Mouse (Mus musculus): ENCODE data around the gene Bsn. TPM values are rescaled to one million over a fixed set of nuclear protein-coding genes. Genes with fewer than 3 reads are reported as not detected.

The Bsn gene
- polyA plus RNA-seq, 1 experiment from 2014 or later: 0.25 TPM

DNA sequence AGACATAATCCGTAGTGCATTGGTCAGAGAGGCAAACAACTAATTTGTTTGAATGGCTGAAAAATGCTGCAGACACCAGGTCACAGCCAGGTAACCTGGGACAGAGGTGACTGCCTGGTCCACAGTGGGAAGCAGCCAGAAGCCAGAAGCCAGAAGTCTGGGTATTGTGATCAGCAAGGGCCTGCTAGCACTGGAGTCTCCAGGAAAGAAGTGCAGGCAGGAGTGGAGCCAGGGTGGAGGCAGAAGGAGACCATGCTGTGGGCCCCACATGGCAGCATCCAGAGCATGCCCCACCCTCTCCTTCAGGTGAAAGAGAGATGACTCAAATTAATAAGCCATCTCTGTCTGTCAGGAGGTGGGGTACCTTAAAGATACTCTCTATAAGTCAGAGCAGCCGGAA is 46.7 kb downstream of the Bsn start:
- DNase-seq (ENCODE audit: low spot score): no peak
- H3K4me2 ChIP-seq (ENCODE audit: low read length): no peak overlapping the region
- H3K9me3 ChIP-seq (replicated peaks; ENCODE audit: low read length): no peaks in the 10 kb centered on the region
- TF ChIP-seq CTCF (IDR thresholded peaks at IDR 0.05; ENCODE audit: low read depth): no peak
- ATAC-seq (replicated peaks; ENCODE audit: low FRiP score, low read depth): no peak
- H3K4me1 ChIP-seq (replicated peaks; ENCODE audit: insufficient read depth, low read length): no peaks in the 10 kb centered on the region
- no peaks in the 10 kb centered on the region for H3K36me3 ChIP-seq (ENCODE audit: insufficient read depth, low read length)
- H3K9ac ChIP-seq (ENCODE audit: low read depth, low read length): no peak overlapping the region
- no peaks in the 10 kb centered on the region for H3K27me3 ChIP-seq (ENCODE audit: insufficient read depth, low read length)
- 85% methylated on average over 2 of the region's 2 CpGs for WGBS
- H3K27ac ChIP-seq: no peak overlapping the region
- H3K4me3 ChIP-seq (replicated peaks; ENCODE audit: low read depth, low read length): no peak overlapping the region

GRCm38 (mm10) chr9:108141387-108141786 is 48.8 kb downstream of the Bsn start:
- no peak overlapping the region for H3K27ac ChIP-seq
- TF ChIP-seq CTCF (IDR thresholded peaks at IDR 0.05; ENCODE audit: low read depth): no peak
- H3K9ac ChIP-seq (ENCODE audit: low read depth, low read length): no peak overlapping the region
- no peaks in the 10 kb centered on the region for H3K9me3 ChIP-seq (replicated peaks; ENCODE audit: low read length)
- no peaks in the 10 kb centered on the region for H3K36me3 ChIP-seq (ENCODE audit: insufficient read depth, low read length)
- no peak overlapping the region for H3K4me3 ChIP-seq (replicated peaks; ENCODE audit: low read depth, low read length)
- no peak for DNase-seq (ENCODE audit: low spot score)
- no peaks in the 10 kb centered on the region for H3K4me1 ChIP-seq (replicated peaks; ENCODE audit: insufficient read depth, low read length)
- ATAC-seq (replicated peaks; ENCODE audit: low FRiP score, low read depth): no peak
- no peaks in the 10 kb centered on the region for H3K27me3 ChIP-seq (ENCODE audit: insufficient read depth, low read length)
- no peak overlapping the region for H3K4me2 ChIP-seq (ENCODE audit: low read length)
- 87% methylated on average over 10 of the region's 10 CpGs for WGBS

DNA sequence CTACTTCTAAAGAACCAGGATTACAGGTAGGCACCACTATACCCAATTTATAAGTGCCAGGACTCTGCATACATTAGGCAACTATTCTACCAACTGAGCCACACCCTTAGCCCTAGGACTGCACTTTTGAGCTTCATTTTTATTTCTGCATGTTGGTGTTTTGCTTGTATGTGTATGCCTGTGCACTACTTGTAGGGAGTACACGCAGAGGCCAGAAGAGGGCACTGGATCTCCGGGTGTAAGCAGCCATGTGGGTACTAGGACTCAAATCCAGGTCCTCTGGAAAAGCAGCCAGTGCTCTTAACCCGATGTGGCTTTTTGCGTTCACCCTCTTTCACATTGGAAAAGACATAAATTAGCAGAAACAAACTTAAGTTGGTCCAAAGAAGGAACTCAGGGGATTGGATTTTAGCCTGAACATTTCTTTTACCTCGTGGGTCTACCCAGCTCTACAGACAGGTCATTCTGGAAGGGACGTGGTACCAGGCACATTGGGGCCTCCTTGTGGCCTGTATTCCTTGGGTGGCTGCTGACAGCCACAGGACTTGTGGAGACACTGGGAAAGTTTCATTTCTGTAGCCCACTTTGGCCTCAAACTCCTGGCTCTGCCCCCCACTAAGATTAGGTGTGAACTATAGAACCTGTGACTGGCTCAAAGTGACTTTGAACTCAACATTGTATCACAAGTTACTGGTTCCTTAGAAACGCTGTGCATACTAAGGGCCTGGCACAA is 50.1 kb downstream of the Bsn start:
- Histone ChIP-seq H3K9me3 (replicated peaks; ENCODE audit: low read length) (no peaks in the 10 kb centered on the region), H3K4me2 (ENCODE audit: low read length) (no peak overlapping the region), H3K36me3 (ENCODE audit: insufficient read depth, low read length) (no peaks in the 10 kb centered on the region), H3K27me3 (ENCODE audit: insufficient read depth, low read length) (no peaks in the 10 kb centered on the region), H3K4me1 (replicated peaks; ENCODE audit: insufficient read depth, low read length) (no peaks in the 10 kb centered on the region), H3K4me3 (replicated peaks; ENCODE audit: low read depth, low read length) (no peak overlapping the region), H3K27ac (no peak overlapping the region), H3K9ac (ENCODE audit: low read depth, low read length) (no peak overlapping the region)
- DNase-seq (ENCODE audit: low spot score): no peak
- no peak for ATAC-seq (replicated peaks; ENCODE audit: low FRiP score, low read depth)
- peak; percentile 47 for TF ChIP-seq CTCF (IDR thresholded peaks at IDR 0.05; ENCODE audit: low read depth)
- WGBS: 76% methylated on average over 7 of the region's 7 CpGs

- Histone ChIP-seq H3K9me3 (replicated peaks; ENCODE audit: low read length) (no peaks in the 10 kb centered on the region), H3K4me1 (replicated peaks; ENCODE audit: insufficient read depth, low read length) (no peaks in the 10 kb centered on the region), H3K4me2 (ENCODE audit: low read length) (no peak overlapping the region), H3K9ac (ENCODE audit: low read depth, low read length) (no peak overlapping the region), H3K27ac (no peak overlapping the region), H3K27me3 (ENCODE audit: insufficient read depth, low read length) (no peaks in the 10 kb centered on the region), H3K36me3 (ENCODE audit: insufficient read depth, low read length) (no peaks in the 10 kb centered on the region), H3K4me3 (replicated peaks; ENCODE audit: low read depth, low read length) (no peak overlapping the region)
- WGBS: 87% methylated on average over 17 of the region's 17 CpGs
- ATAC-seq (replicated peaks; ENCODE audit: low FRiP score, low read depth) (no peak), DNase-seq (ENCODE audit: low spot score) (no peak)
- no peak for TF ChIP-seq CTCF (IDR thresholded peaks at IDR 0.05; ENCODE audit: low read depth)
Measured at GRCm38 (mm10) chr9:108139169-108139962, 50.8 kb downstream of the Bsn start.

GRCm38 (mm10) chr9:108138118-108138517 is 52.1 kb downstream of the Bsn start:
- no peak for TF ChIP-seq CTCF (IDR thresholded peaks at IDR 0.05; ENCODE audit: low read depth)
- ATAC-seq (replicated peaks; ENCODE audit: low FRiP score, low read depth): no peak
- 74% methylated on average over 6 of the region's 6 CpGs for WGBS

GRCm38 (mm10) chr9:108137523-108137922 is 52.7 kb downstream of the Bsn start:
- 30% methylated on average over 17 of the region's 17 CpGs for WGBS
- no peaks in the 10 kb centered on the region for H3K9me3 ChIP-seq (replicated peaks; ENCODE audit: low read length)
- no peaks in the 10 kb centered on the region for H3K4me1 ChIP-seq (replicated peaks; ENCODE audit: insufficient read depth, low read length)
- no peak overlapping the region for H3K27ac ChIP-seq
- no peak overlapping the region for H3K4me2 ChIP-seq (ENCODE audit: low read length)
- no peak for TF ChIP-seq CTCF (IDR thresholded peaks at IDR 0.05; ENCODE audit: low read depth)
- H3K27me3 ChIP-seq (ENCODE audit: insufficient read depth, low read length): no peaks in the 10 kb centered on the region
- ATAC-seq (replicated peaks; ENCODE audit: low FRiP score, low read depth) (no peak), DNase-seq (ENCODE audit: low spot score) (no peak)
- no peaks in the 10 kb centered on the region for H3K36me3 ChIP-seq (ENCODE audit: insufficient read depth, low read length)
- no peak overlapping the region for H3K9ac ChIP-seq (ENCODE audit: low read depth, low read length)
- H3K4me3 ChIP-seq (replicated peaks; ENCODE audit: low read depth, low read length): no peak overlapping the region

More at GRCm38 (mm10) chr9:108138118-108138517, 52.1 kb downstream of the Bsn start:
- no peak overlapping the region for H3K9ac ChIP-seq (ENCODE audit: low read depth, low read length)
- no peaks in the 10 kb centered on the region for H3K9me3 ChIP-seq (replicated peaks; ENCODE audit: low read length)
- H3K27ac ChIP-seq: no peak overlapping the region
- H3K4me1 ChIP-seq (replicated peaks; ENCODE audit: insufficient read depth, low read length): no peaks in the 10 kb centered on the region
- DNase-seq (ENCODE audit: low spot score): no peak
- no peaks in the 10 kb centered on the region for H3K27me3 ChIP-seq (ENCODE audit: insufficient read depth, low read length)
- no peaks in the 10 kb centered on the region for H3K36me3 ChIP-seq (ENCODE audit: insufficient read depth, low read length)
- no peak overlapping the region for H3K4me2 ChIP-seq (ENCODE audit: low read length)
- H3K4me3 ChIP-seq (replicated peaks; ENCODE audit: low read depth, low read length): no peak overlapping the region

Data from kidney, postnatal 0 days (tissue).